Mouse (Mus musculus) CD8-positive naive resting alpha-beta T cell, adult 2 months (primary cell): ENCODE results near the gene Foxc1.

Experiments
- DNase-seq, 2 experiments: peaks; one replicate each; pipeline ENCODE4 v3.0.0; 2022; ENCODE audit warnings: low read depth in 2 of 2, low spot score in 2 of 2

Gene Foxc1

GRCm38 (mm10) chr13:31805831-31806427 lies 504 bp upstream of the Foxc1 start:
- DNase-seq, result no peak

GRCm38 (mm10) chr13:31806890-31807735 lies 680 bp downstream of the Foxc1 start:
- no peak for DNase-seq

DNA sequence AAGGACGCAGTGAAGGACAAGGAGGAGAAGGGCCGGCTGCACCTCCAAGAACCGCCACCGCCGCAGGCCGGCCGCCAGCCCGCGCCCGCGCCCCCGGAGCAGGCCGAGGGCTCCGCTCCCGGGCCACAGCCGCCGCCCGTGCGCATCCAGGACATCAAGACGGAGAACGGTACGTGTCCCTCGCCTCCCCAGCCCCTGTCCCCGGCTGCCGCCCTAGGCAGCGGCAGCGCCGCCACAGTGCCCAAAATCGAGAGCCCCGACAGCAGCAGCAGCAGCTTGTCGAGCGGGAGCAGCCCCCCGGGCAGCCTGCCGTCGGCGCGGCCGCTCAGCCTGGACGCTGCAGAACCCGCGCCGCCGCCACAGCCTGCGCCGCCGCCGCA lies 1.3 kb downstream of the Foxc1 start:
- no peak for DNase-seq

DNA sequence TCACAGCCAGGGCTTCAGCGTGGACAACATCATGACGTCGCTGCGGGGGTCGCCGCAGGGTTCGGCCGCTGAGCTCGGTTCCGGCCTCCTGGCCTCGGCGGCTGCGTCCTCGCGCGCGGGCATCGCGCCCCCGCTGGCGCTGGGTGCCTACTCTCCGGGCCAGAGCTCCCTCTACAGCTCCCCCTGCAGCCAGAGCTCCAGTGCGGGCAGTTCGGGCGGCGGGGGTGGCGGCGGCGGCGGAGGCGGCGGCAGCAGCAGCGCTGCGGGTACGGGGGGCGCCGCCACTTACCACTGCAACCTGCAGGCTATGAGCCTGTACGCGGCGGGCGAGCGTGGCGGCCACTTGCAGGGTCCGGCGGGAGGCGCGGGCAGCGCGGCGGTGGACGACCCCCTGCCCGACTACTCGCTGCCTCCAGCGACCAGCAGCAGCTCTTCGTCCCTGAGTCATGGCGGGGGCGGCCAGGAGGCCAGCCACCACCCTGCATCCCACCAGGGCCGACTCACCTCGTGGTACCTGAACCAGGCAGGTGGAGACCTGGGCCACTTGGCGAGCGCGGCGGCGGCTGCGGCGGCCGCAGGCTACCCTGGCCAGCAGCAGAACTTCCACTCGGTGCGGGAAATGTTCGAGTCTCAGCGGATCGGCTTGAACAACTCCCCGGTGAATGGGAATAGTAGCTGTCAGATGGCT lies 1.8 kb downstream of the Foxc1 start:
- no peak for DNase-seq

DNA sequence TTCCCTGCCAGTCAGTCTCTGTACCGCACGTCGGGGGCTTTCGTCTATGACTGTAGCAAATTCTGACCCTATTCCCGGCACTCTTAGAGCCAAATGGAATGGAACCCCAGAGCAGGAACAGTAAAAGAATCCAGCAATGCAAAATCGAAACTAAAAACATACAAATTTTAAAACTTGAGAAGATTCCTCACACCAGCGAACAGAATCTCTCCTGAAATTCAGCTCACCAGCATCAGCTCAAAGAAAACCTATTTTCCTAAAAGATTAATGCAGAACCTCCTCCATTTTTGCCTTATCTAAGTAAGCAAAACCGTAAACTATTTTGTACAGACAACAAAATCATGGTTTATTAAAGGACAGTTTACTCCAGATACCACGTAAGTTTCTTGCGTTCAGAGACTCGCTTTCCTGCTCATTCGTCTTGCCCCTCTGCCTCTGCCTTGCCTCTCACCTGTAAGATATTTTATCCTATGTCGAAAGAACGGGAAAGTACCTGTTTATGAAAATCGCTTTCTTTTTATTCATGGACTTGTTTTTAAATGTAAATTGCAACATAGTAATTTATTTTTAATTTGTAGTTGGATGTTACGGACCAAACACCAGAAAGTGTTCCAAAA lies 2.5 kb downstream of the Foxc1 start:
- DNase-seq, result no peak

DNA sequence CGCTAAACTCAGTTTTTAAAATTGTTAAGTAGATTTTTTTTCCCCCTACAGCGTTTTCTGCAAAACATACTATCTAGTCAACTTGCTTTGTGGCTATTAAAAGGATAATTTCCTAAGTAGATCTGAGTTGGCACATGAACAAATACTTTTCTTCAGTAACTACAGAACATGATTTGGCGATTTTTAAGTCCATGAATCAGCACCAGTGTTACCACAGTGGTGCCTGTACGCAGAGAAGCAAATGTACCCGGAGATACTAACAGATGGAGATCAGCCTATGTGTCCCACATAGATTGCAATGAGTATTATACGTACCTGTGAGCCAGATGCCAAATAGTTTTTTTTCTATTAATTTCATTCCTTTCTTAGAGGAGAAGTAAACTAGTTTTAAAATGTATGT lies 3.3 kb downstream of the Foxc1 start:
- DNase-seq, result no peak

DNA sequence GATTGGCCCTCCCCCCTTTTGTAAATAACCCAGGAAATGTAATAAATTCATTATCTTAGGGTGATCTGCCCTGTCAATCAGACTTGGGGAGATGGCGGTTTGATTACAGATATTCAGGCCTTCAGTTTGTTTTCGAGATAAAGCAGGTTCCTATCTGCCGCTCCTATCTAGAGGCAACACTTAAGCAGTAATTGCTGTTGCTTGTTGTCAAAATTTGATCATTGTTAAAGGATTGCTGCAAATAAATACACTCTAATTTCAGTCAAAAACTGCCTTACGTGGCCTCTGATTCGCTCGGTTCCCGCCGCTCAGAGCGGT lies 3.9 kb downstream of the Foxc1 start:
- DNase-seq, result no peak

GRCm38 (mm10) chr13:31810693-31811541 lies 4.5 kb downstream of the Foxc1 start:
- DNase-seq, result no peak

- no peak for DNase-seq
Observed at GRCm38 (mm10) chr13:31811542-31812021, 5.1 kb downstream of the Foxc1 start.

DNA sequence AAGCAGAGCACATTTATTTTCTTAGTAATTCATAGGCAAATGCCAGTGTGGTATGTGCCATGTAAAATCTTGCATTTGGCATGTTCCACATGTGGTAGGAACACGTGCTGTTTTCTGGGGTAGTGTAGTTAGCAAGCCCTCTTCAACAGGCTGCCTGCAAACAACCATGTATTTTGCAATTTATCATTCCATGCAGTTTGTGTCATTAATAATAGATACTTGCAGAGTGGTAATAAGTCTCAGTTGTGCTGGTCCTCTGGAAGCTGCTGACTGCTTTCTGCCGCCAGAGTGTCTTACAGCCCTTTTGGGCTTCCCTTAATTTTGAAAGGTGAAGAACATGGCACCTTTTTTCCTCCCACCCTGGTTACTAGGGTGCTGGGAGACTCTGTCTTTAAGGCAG lies 6.3 kb downstream of the Foxc1 start:
- DNase-seq, result no peak

DNA sequence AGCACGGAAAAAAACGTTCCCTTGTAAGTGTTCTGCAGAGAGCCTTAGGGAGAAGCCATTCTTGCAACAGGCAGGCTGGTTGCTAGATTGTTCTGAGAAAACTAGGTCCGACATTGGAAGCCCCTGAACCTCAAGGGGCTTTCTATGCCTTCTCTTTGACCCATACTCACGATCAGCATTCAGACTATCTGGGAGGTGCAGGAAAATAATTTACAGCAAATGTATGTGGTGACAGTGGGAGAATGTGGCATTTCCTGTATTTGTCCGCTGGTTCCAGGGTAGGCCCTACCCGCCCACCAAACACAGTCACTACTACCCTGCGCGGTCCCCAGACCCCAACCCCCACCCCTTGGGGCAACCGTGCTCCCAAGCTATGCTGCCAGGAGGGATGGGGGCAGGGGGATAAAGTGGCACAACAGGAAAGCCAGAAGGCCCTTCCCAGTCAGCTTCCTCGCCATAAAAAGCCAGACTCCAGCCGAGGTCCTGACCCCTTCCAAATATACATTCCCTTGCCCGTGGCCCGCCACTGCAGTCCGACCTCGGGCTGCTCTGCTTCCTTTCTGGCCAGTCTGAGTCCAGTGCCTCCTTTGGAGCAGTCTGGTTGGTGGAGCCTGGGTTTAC lies 9.1 kb downstream of the Foxc1 start:
- DNase-seq, result no peak

DNA sequence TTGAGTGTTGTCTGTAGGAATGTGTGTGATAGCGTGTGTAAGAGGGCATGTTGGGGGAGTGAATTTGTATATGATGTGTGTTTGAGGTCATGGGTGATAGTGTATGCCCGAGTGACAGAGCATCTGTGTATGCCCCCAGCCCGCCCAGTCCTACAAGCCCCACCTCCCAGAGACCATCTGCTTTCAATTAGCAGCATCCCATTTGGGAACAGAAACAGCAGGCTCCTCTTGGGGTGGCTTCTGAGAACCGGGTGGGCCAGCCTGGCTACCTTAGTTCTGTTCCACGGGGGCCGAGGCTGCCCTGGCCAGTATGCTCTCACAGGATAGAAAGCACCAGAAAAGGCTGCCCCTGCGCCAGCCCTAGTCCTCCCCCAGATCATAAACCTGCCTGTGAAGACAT lies 11.9 kb downstream of the Foxc1 start:
- no peak for DNase-seq

GRCm38 (mm10) chr13:31819664-31820405 lies 13.4 kb downstream of the Foxc1 start:
- no peak for DNase-seq

GRCm38 (mm10) chr13:31820587-31821017 lies 14.2 kb downstream of the Foxc1 start:
- no peak for DNase-seq

GRCm38 (mm10) chr13:31821050-31821449 lies 14.6 kb downstream of the Foxc1 start:
- no peak for DNase-seq

GRCm38 (mm10) chr13:31823316-31823715 lies 16.9 kb downstream of the Foxc1 start:
- DNase-seq, result no peak

- no peak for DNase-seq
Observed at GRCm38 (mm10) chr13:31825180-31825579, 18.7 kb downstream of the Foxc1 start.

DNA sequence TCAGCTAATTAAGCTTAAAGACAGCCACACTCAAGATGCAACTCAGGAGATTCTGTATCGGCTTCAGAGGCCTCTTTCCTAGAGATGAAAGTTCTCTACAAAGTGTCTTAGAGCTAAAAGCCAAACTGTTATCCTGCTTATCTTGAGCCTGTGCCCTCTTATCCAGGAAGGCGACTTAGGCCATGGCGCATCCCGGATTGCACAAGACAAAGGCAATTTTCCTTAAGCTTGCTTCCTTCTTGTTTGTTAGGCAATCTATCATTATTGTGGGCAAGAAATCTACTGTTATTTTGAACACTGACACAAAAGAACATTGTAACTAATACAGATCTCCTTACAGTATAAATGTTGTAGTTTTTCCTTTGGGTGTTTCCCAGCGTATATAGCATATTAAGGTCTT lies 20.7 kb downstream of the Foxc1 start:
- DNase-seq, result no peak

DNA sequence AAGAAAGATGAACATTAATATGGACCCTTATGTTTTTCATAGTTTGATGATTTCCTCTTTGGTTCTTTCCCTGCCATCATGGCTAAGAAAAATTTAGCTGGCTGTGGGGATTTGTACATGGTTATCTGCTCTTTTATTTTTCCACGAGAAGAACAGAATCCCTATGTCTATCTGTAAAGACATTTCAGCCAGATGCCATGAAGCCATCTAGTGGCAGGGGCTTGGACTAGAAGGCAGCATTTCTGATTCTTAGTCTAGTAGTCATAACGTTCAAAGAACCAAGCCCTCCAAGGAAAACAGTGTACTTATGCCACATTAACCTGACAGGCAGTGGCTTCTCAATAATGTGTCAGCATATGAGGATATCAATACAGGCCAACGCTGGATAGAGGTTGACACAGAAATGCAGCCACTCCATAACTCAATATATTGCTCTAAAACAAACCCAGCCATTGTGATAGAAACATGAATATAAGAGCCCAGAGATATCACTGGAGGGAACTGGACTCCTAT lies 21.4 kb downstream of the Foxc1 start:
- DNase-seq, result no peak

DNA sequence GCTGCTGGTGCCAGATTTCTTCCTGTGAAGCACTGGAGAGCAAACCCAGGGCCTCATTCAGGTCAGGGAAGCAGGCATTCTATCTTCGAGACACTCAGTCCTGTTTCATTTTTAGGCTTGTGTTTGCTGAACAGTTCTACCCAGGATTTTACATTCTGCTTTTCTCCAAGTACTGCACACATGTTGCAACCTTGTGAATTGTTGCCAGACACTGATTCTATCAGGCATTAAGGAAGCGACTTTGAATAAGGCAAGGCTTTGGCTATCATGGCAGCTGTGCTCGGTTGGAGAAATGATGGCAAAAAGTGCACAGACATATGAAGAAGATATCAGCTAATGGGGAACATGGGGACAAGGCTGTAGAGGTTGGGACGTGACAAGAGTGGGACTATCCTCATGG lies 22.0 kb downstream of the Foxc1 start:
- DNase-seq, result no peak
